Mouse (Mus musculus) frontal cortex, postnatal 10 days (tissue): ENCODE measurements at regions not wholly inside any gene's neighbourhood (a gene's known extent, or its start where the extent isn't known, plus 50 kb on each side); places are given as distances from the start of the nearest gene placed in this dataset.

Source experiments
- DNase-seq, 2 experiments: peaks; one replicate each; pipeline ENCODE4 v3.0.0; 2022; ENCODE audit warnings: low spot score in 2 of 2, mixed read lengths in 1 of 2

DNA sequence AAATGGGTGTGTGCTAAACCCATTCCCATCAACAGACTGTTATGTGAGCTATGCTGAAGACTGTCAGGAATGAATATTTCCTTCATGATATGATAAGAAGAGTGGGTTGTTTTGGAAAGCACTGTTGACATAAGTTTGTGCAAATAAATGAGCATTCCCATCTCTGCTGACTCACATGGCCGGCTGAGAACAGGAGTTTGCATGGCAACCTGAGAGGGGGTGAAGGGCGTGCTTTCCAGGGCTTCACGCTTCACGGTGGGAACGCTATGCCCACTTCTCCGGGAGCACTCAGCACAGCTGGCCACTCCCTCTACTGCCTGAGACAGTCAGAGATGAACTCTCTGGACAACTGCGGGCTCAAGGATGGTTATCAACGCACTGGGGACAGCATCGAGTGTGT is 348.9 kb upstream of the Slc24a5 start:
- DNase-seq: no peak

DNA sequence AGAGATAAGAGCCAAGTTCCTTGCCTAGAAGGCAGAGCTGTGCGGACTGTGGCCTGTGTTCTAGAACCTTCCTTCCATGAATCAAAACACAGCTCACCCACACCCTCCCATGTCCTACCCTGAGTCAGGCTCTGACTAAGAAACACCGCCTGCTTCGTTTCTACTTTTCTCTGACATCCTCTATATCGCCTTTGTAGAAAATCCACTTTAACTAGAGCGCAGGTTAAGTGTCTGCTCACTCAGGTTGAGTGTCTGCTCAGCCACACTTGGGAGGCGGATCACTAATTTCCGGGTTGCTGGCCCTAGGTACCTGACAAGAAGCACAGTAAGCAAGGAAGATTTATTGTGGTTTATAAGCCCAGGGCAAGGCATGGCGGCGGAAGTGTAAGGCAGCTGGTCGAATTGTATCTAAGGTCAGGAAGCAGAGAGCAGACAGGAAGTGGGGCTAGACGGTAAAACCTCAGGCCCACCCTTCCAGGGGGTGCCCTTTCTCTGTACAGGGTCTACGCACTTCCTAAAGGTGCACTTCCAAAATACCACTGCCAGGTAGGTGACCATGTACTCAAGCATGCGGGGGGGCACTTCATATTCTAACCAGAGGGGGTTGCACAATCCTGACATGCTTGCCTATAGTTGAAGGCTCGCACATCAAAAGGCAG is 348.0 kb upstream of the Slc24a5 start:
- DNase-seq: no peak

- peak; percentile 15 to 46 for DNase-seq
Observed at GRCm38 (mm10) chr2:124720593-124721445, 347.1 kb upstream of the Slc24a5 start.

- DNase-seq: no peak
Observed at GRCm38 (mm10) chr2:124724171-124724570, 343.8 kb upstream of the Slc24a5 start.

DNA sequence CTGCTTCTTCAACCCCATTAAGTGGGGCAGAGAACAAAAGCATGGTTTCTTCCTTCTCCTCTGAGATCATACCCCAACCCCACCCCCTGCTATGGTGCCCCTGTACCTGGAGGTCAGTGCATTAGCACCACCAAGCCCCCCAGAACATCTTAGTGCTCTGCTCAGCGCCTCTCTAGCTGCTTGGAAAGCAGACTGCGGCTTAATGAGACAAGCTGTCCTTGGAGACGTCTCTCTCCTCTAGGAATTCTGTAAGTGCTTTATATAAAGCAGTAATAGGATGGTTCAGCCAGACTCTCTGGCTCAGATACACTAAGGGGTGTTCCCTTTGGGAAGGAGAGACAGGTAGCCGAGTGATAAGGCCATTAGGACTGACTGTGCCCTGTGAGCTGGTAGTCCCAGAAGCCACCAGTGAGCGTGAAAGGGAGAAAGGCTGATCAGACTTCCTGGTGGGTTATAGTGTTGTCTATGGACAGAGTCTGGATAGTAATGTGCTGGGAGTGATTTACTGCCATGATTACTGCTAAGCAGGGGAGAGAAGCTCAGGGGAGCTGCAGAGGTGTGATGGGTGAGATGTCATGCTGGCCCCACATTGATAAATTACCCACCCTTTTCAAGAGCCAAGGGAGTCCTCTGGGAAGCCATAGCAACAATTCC is 343.0 kb upstream of the Slc24a5 start:
- DNase-seq: no peak

DNA sequence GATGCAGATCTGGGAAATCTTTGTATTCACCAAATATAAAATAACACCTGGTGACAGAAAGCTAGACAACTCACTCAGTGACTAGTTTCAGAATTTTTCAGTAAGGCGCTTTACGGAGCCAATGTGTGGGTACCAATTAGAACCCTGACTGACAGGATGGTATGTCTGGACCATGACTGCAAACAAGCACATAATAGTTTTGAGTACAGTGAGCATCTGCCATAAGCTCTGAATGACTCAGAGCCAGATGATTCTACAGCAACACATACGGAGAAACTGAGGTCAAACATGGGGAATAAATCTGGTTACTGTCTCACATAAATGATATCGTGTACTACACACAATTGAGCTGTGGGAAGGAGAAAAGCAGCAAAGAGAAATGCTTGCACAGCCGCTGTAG is 339.9 kb upstream of the Slc24a5 start:
- DNase-seq: peak in 1 of 2 experiments; percentile 6

GRCm38 (mm10) chr2:124732593-124732992 is 335.3 kb upstream of the Slc24a5 start:
- DNase-seq: no peak

- no peak for DNase-seq
Observed at GRCm38 (mm10) chr2:124740848-124741247, 327.1 kb upstream of the Slc24a5 start.

GRCm38 (mm10) chr2:124742964-124743363 is 325.0 kb upstream of the Slc24a5 start:
- DNase-seq: no peak

GRCm38 (mm10) chr2:124745045-124745444 is 322.9 kb upstream of the Slc24a5 start:
- no peak for DNase-seq

DNA sequence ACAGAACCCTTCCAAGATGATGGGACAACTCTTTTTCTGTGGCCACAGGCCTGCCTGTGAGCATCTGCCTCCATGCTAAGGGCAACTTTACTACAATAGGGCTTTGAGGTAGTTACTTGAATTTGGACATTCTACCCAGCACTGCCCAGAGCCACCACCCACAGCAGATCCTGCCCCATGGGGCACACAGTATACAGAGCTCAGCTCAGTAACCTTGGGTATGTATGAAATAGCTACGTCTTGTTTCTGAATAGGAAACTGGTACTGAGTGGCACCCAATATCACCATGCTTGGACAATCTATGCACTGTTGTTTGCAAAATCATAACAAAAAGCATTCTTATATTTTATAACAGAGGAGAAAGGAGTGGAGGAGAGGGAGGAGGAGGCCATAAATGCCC is 320.8 kb upstream of the Slc24a5 start:
- no peak for DNase-seq

DNA sequence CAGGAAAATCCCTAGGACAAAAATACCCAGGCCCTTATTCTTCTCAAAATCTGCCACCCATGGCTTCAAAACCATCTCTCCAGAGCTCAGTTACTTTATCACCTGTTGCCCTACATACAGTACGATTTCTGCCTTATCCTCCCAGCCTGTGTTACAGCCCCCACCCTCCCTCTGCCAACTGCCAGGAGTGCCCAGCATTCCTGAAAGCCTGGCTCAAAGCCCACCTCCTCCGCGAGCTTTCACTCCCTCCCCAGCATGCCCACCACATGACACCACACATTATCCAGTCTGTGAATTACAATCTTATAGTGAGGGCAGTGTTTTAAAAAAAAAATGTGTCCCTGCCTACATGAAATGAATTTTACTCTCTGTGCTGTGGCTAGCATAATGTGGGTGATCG is 320.3 kb upstream of the Slc24a5 start:
- peak; percentile 48 to 62 for DNase-seq

GRCm38 (mm10) chr2:124751832-124752231 is 316.1 kb upstream of the Slc24a5 start:
- no peak for DNase-seq

DNA sequence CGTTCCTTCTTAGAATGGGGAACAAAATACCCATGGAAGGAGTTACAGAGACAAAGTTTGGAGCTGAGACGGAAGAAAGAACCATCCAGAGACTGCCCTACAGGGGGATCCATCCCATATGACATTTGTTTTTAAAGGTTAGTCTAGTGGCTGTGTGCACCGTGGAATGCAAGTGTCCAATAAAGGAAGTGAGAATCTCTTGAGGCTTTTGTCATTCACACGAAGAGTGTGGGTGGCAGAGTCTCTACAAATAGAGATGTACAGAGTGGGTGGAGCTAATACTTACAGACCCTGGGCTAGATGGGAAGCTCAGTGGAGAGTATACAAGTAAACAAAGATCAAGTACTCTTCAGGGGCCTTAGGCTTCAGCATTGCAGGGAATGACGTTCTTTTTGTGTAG is 314.2 kb upstream of the Slc24a5 start:
- DNase-seq: no peak

GRCm38 (mm10) chr2:124755244-124755643 is 312.7 kb upstream of the Slc24a5 start:
- DNase-seq: no peak

DNA sequence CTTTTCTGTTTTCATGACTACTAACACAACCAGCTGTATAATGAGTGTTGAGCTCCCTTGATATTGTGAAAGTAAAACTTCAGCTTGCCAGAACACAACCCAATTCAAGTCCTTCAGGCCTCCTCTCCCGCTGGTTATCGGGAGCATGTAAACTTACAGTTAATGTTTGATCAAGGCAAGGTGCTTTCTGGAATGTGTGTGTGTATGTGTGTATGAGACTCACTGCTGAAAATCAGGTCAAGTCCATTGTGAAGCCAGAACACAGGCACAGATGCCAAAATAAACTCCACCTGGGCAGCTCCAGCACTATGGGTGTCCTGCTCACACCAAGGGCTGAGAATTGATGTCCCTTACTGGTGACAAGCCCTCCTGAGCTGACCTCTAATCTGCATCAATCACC is 308.9 kb upstream of the Slc24a5 start:
- DNase-seq: no peak

- no peak for DNase-seq
Observed at GRCm38 (mm10) chr2:124763650-124764049, 304.3 kb upstream of the Slc24a5 start.

GRCm38 (mm10) chr2:124764186-124764910 is 303.6 kb upstream of the Slc24a5 start:
- DNase-seq: no peak

GRCm38 (mm10) chr2:124769267-124769967 is 298.5 kb upstream of the Slc24a5 start:
- DNase-seq: no peak

DNA sequence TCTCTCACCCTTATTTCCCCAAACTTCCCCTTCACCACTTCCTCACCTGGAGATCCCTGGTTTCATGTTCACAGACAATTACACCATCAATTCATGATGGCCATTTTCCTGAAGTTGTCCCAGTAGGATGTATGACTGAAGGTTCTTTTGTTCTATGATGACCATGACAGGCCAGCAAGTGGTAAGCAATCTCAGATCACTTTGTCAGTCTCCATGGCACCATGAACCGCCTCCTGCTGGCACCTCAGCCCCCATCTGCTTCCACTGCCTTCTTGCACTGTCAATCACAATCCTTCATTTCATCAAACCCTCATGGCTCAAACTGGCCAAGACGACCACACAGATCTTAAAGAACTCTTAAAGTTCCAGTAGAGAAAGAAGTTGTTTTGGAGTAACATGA is 297.9 kb upstream of the Slc24a5 start:
- no peak for DNase-seq

GRCm38 (mm10) chr2:124772055-124772708 is 295.7 kb upstream of the Slc24a5 start:
- no peak for DNase-seq
